Mouse (Mus musculus): ENCODE results near the gene Wfdc1.

Wfdc1 gene

DNA sequence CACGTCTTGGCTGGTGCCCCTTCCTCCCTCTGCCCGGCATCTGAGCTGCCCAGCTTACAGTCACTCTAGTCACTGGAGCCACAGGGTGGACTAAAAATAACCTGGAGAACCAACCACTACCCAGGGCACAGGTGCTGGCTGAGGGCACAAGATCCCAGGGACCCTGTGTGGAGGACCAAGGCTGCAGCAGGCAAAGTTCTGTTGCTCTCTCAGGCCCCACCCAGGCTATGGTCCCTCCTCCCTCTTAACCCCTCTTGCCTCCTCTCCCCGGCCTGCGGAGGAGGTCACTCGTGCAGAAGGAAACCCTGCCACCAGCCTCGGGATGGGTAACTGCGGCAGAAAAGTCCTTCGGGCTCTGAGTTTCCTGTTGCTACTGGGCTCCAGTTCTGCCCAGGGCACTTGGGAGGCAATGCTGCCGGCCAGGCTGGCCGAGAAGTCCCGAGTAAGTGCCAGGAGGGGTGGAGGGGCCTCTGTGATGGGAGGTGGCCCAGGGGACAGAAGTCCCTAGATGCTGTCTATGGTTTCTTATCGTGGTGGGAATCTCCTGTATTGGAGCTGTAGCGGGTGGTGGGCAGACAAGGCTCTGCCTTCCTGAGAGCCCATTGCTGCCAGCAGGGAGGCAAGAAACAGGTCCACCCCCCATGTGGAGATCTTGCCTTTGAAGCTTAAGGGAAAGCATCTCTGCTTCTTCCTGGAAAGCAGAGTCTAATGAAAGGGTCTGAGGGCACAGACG, at the start of gene Wfdc1:
Wfdc1 (plus strand) TSS at position 147 of the 733 bp plus-strand sequence.
- DNase-seq (ENCODE audit: low spot score): no peak

DNA sequence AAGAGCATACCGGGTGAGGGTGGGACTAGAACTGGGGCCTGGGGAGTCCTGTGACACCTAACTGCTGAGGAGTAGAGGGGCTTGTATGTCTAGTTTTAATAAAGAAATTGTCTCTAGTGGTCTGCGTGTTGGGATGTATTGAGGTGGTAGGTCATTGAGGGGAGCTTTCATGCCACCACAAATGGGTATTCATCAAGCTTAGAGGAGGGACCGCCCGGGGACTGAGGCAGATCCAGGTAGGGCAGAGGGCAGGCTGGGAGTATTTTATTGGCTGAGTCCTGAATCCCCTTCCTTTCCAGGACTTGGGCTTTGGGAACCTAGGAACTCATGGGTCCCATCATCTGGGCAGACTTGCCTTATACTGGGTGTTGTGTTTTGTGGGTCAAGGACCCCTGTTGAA, 49.4 kb upstream of the Wfdc1 start:
- no peak for DNase-seq (ENCODE audit: low spot score)

DNA sequence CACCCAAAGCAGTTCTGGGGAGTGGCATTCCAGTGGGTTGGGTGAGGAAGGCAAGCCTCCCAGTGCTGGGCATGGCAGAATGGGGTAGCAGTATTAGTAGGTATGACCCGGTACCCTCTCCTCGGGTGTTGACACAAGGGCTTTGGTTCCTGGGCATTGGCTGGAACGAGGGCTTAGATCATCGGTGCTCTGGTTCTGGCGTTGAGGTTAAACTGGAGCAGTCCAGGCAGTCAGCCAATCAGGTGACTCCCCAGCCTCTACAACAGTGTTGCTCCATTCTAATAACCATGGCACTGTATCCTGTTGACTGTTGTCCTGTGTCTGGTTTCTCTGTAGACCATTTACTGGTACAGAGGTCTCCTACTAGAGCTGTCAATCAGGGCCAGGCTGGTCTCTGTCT, 48.6 kb upstream of the Wfdc1 start:
- DNase-seq (ENCODE audit: low spot score): no peak

DNA sequence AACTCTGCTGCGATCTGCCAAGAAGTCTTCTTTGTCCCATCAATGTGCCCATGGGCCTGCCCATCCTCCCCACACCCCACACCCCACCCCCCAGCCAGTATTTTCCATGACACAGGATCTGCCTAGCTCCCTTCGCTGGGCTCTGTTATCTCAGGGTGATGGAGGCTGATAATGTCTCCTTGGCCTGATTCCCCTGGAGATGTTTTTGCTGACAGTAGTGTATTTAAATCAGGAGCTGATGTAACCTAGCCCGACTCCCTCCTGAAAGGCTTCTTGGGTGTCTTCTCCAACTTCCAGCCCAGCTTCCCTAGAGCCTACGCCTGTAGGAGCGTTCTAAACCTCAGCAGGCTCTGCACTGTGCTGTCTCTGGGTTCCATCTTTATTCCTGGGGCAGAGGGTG, 47.3 kb upstream of the Wfdc1 start:
- no peak for DNase-seq (ENCODE audit: low spot score)

DNA sequence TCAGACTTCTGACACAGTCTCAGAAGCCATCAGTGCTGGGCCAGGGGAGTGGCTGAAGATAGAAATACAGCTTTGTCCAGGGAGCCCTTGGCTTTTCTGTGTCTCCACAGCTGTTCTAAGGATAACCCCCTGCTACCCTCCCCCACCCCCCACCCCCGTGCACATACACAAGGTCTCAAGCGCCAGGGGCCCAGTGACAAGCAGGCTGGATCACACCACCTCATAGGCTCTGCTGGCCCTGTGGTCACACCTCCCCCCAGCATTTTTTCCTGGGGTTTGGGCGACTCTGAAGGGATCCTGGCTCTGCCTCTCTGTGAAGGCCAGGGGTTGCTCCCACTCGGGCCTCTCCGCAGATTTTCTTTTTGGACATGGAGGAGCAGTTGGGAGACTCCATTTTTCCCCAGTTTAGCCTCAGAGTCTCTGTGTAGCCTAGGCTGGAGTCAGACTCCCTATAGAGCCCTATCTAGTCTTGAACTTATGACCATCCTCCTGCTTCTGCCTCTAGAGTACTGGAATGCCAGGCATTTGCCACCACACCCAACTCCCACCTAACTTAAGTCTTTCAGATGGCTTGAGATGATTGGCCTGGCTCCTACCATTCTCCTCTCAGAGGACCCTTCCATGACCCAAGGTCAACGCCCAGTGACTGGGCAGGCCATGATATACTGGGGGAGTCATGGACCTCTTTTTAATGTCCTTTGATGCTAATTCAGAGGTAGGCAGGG, 45.9 kb upstream of the Wfdc1 start:
- DNase-seq (ENCODE audit: low spot score): no peak

DNA sequence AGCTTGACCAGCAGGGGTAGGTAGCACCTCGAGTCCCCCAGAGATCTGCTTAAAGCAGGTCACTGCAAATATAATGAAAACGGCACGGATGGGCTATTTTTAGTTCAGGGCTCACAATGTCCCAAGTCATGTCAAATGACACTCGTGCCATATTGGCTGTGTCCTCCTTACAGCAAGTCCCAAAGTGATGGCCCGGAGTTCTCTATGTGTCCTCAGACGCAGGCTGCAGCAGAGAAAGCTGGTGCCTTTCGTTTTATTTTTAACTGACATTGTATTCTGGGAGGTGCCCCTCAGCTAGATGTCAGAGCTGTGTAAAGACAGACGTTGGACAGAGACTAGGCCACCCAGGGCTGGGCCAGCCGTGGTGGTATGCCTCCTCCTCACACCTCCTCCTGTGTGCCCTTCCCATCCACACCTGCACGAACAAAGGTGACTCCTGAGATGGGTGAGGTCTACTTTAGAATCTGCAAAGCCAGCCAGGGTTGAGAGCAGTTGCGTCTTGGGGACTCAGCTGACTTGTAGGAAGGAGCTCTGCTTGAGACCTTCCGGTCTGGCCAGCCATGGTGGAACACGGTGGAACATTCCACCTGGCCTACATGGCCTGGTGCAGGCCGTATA, 45.2 kb upstream of the Wfdc1 start:
- no peak for DNase-seq (ENCODE audit: low spot score)

DNA sequence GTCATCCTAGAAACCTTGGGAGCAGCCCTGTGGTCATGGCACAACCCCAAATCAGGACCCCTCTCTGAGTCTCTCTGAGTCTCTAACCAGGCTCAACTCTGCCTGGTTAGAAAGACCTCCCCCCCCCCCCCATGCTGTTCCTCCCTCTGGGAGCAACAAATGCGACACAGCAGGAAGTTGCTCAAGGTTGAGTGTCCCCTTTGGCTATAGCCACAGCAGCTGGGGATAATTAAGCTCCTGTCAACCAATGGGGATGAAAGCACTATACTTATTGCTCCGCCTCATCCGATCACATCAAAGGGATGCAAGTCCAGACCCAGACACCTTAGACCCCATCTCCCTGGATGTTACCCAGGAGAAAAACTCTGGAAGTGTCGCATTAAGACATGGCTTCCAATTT, 43.6 kb upstream of the Wfdc1 start:
- DNase-seq (ENCODE audit: low spot score): no peak

DNA sequence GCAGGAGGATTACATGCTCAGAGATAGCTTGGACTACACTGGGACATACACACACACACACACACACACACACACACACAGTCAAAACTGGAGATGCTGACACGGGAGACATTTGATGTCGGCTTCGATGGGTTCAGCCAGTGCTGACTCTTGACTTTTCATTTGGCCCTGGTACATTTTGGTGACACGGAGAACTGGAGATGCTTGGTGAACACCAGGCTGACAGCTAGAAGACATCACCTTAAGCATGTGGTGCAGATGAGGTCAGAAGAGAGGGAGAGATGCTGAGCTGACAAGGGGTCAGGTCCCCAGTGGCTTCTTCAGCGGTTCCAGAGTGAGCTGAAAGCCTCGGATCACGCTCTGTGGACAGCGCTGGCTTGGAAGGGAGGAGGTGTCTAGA, 43.1 kb upstream of the Wfdc1 start:
- DNase-seq (ENCODE audit: low spot score): no peak

DNA sequence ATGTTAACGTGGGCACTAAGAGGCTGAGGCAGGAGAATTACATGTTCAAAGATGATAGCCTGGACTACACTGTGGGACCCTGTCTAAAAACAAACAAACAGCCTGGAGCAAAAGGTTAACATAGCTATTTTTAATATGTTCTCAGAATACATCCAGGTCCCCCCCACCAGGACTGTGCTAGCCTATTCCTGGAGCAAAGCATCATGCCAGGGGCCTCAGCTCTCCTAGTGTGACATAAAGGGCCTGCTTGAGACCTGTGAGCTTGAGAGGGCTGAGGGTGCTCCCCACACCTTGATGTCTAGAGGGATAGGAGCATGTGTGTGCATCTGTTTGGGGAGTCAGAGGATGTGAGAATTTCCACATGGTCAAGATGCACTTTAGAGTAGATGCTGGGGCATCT, 42.4 kb upstream of the Wfdc1 start:
- no peak for DNase-seq (ENCODE audit: low spot score)

DNA sequence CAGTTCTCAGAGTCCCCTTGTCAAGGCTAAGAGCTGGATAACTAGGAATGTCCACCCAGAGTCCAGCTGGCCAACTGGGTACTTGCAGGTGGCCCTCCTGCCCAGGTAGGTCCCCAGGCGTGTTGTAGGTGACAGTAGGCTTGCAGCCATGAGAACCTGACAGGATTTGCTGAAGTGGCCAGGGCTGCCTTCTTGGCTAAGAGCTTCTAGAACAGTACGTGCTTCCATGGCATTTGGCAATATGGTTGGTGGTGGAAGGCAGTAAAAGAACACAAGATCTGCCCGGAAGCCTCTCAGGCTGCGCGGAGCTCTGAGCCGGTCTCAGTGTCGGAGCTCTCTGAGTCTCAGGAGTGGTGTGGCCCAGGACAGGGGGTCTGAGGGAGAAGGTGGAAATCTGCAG, 41.2 kb upstream of the Wfdc1 start:
- DNase-seq (ENCODE audit: low spot score): no peak

DNA sequence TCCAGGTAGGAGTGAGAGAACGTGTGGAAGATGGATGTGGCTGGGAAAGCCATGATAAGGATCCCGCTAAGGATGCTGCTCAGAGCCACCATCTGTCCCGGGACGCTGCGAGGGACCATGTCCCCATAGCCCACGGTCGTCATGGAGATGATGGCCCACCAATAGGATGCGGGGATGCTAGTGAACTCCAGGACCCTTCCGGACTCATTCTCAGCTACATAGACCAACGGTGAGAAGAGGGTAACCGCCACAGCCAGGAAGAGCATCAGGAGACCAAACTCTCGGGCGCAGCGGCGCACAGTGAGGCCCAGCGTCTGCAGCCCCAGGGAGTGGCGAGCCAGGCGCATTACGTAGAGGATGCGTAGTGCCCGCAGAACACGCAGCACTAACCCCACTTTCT, 40.4 kb upstream of the Wfdc1 start:
- no peak for DNase-seq (ENCODE audit: low spot score)

DNA sequence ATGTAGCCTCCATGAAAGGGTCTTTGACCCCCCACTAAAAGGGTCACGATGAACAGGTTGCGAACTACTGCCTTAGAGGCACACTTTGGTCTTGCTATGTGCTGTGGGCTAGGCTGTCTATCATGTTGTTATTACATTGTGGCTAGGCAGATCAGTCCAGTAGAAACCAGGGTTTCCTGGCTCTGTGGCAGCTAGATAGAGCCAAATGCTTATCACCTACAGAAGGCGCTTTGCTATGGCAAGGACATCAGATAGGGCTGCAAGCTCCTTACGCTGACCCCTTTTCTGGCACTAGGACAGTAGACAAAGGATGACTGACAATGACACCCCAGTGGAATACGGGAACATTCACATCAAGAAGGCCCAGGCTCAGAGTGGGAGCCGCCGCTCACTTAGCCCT, 39.0 kb upstream of the Wfdc1 start:
- no peak for DNase-seq (ENCODE audit: low spot score)

DNA sequence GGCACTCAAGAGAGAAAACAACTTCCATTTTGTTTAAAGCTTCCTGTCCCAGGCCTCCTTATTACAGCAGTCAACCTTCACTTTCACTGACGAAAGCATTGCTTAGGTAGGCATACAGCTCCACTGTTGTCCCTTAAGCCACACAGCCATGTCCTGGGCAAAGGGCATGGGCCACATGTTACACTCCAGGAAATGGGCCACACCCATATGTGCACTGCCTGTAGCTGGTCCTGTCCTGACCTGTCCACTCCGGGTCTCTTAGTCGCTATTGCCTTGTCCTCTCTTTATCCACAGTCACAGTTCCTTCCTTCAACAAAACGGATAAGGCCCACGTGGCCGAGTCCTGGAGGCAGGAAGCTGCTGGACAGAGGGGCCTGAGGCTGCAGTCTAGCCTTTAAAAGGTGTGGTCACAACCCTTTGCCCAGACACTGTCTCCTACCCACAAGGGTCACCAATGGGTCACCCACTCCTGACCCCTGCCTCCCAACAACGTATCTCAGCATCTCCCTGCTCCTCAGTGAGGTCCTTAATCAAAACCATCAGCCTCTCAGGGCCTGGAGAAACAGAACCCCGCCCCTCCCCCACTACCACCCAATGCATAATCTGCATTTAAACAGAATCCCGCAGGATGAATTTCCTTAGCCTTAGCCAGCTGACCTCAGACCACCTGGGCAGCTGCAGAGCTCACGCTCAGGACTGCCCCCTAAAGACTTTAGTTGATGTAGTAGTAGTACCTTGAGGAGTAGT, 38.4 kb upstream of the Wfdc1 start:
- DNase-seq (ENCODE audit: low spot score): no peak

DNA sequence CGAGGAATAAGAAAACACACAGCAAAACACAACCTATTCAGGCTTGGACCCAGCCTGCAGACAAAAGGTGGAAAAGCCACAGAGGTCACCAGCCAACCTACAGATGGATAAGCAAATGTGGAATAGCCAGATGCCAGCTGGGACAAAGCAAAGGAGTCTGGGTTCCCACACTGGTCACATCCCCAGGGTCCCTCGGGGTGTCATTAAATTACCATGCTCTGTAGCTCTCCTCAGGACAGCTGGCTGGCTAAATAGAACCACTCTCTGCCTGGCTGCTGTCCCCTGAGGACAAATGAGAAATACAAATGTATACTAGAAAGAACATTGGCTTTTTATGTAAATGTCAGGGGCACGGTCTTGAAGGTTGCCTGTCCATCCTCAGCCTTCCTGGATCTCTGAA, 35.3 kb upstream of the Wfdc1 start:
- DNase-seq (ENCODE audit: low spot score): no peak

DNA sequence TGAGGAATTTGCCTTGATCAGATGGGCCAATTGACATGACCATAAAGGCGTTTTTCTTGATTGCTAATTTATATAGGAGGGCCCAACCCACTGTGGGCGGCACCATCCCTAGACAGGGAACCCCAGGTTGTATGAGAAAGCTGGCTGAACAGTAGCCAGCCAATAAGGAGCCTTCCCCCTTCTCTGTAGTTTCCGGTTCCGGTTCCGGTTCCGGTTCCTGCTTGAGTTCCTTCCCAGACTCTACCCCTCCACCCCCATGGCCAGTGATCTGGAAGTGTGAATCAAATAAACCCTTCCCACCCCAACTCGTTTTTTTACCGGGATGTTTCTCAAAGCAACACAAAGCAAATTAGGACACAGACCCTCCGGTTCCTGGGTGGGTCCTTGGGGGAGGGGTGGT, 33.9 kb upstream of the Wfdc1 start:
- DNase-seq (ENCODE audit: low spot score): no peak

DNA sequence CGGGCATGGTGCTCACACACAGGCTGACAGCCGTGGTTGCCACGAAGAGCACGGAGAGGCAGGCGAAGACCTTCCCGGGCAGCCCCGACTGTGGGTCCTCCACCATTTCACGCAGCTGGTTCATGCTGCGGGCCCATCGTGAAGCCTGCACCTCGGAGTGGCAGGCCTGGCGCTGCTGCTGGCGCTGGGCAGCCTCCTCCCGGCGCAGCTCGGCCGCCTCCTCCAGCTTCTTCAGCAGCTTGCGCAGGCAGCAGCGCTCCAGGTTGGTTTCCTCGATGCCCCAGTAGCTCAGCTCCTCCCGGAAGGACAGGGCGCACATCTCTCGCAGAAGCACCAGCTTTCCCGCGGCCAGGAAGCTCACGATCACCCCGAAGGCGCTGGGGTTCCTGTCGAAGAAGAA, 33.3 kb upstream of the Wfdc1 start:
- no peak for DNase-seq (ENCODE audit: low spot score)

DNA sequence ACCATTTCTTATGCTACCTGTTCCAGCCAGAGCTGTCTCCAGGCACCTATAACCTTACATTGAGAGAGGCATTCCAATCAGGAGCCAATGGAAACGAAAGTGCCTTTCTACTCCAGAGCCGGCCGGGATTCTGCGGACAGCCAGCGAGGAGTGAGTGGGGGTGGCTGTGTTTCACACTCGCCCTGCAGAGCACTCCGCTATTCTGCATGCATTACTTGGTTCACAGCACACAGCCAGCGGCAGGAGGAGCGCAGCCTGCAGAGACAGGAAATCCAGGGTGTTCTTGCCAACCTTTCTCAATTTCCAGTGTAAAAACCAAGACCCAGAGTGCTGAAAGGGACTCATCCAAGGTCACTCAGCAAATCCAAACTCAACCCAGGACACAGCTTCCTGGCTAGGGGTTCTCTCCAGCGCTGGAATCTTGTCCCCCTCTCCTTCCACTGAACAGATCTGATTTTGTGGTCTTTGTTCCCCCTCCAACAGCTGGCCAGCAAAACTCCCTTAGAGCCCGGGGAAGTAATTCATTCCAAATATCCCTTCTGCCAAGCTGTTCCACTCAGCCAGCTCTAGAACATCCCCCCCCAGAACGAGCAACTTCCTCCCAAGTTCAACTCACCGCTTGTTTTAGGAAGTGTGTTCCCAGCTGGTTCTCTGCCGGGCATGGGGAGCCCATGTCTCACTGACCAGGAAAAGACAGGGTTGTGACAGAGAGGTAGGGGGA, 31.4 kb upstream of the Wfdc1 start:
- DNase-seq (ENCODE audit: low spot score): no peak

DNA sequence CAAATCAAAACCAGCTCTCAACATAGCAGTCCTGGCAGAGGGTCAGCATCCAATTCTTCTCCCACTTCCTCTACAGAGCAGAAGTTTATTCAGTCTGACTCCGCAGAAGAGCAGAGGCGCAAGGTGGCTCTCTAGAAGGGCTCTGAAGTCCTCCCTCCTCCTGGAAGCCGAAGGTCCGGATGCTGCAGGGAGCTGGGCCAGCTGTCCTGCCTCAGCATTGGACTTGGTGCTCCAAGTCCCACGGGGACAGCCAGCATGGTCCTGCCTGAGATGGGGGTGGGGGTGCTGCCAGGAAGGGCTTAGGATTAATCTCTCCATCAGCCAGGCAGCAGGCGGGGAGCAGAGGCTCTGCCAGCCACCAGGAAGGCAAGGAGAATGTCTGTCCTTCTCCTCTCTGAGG, 30.8 kb upstream of the Wfdc1 start, which contains the start of gene Kcng4:
Kcng4 (minus strand) TSS at position 303 of the 400 bp plus-strand sequence.
- DNase-seq (ENCODE audit: low spot score): no peak

DNA sequence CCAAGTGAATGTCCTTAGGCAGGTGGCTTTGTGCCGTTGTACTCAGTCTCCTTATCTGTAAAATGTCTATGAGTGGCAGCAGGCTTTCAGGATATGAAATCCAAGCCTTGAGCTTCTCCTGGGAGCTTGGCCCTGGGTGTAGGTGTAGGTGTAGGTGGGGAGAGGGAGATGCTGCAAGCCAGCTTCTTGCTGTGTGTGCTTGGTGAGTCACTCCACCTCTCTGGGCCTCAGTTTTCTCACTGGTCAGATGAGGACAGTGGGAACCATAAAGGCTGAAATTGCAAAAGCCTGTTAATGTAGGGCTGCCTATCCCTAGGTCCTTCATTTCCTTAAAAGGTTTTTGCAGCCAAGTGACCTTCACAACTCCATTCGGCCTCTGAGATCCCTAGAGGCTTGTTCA, 30.2 kb upstream of the Wfdc1 start:
- DNase-seq (ENCODE audit: low spot score): no peak

DNA sequence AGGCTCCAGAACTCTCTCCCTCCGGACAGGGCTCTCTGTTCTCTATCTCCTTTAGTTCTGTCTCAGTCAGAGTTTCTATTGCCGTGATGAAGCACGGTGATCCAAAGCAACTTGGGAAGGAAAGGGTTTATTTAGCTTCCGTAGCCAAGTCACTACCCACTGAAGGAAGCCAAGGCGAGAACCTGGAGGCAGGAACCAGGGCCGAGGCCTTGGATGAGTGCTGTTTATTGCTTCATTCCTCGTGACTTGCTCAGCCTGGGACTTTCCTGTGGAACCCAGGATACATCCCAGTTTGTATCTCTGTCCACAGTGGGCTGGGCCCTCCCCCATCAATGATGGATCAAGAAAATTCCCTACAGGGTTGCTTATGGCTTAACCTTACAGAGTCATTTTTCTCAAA, 29.4 kb upstream of the Wfdc1 start:
- no peak for DNase-seq (ENCODE audit: low spot score)

DNA sequence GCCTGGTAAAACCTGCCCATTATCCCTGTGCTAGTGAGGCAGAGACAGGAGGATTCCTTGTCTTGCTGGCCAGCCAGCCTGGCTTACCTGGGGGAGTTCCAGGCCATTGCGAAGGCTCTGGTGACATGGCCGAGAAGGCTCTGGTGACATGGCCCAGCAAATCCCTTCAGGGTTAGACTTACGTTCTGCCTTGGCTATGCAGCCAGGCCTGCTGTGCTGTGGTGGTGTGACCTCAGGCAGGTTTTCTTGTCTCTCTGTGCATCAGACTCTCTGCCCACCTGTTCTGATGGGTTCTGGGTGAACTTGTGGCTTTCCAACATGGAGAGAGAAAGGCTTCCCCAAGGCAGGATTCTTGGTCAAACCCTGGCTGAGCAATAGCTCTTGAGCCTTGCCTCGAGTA, 28.8 kb upstream of the Wfdc1 start:
- DNase-seq (ENCODE audit: low spot score): no peak

DNA sequence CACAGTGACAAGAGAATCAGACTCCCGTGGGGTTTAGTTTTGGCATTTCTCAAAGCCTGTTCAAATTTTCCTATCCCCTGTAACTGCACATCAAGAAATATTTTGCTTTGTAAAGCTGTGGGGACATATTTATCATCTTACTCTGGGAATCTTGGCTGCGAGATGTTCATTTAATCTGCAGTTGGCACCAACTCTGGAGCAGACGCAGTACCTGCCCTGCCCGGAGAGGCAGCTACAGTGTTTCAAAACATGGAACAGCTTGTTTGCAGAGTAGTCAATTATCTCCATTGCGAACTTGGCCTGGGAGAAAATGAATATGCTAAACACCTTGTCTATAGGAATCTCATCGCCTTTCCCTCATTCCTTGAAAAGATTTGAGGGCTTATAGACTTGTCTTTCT, 27.9 kb upstream of the Wfdc1 start:
- no peak for DNase-seq (ENCODE audit: low spot score)

All from ovary, postnatal 36 days (tissue).